ENCODE assay signal across 19 mouse cellular contexts in the genomic region with DNA sequence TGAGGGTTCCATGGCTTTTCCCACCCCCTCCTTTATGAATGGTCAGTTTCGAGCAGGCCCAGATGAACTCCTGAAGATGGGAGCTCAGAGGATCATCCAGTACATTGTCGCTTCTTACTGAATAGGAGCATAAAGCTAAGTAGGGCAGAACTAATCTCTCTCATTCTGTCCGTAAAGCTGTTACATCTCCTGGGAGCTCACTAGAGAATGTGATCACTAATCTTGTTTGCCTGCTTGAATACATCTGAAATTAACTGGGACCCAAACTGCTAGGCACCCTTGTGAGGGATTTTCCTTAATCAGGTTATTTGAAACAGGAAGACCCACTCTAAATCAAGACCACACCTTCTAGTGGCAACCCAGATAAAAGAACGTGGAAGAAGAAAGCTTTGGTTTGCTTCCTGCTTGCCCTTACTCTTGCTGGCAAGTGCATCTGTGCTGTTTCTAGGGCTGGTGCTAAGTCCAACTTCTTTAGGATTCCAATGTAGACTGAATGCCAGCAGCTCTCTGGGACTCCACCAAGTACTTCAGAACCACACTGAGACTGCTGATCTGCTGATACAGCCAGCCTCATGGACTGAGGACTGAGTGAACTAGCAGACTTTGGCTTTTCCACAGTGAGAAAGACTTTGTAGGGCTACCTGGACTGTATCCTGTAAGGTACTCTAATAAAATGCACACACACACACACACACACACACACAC. TPM values are rescaled to one million over a fixed set of nuclear protein-coding genes. Genes with fewer than 3 reads are reported as not detected.
DNase-seq lines count a peak whose midpoint lies in the region; ATAC-seq and TF ChIP-seq lines count a peak whose summit lies in the region.
"Had no signal": no experiment of that assay in that cellular context is flagged by ENCODE, and none has a peak within 500 bp of the region (broad histone marks: within the 10 kb centered on the region; RNA-seq: fewer than 3 reads in every experiment).

No protein-coding gene starts in this region.

- no peak for ATAC-seq in kidney, embryonic 14.5 days (ENCODE audit: low FRiP score, low TSS enrichment)
- ATAC-seq in intestine, embryonic 16.5 days, result no peak
- ATAC-seq: activated CD4-positive, CD25-positive, alpha-beta regulatory T cell, adult 4 months; forebrain, postnatal 0 days; Patski had no signal

- no peak for TF ChIP-seq POLR2A in brain, embryonic 14.5 days (IDR thresholded peaks at IDR 0.05; ENCODE audit: borderline replicate concordance, extremely low read depth, insufficient read depth, insufficient read length, poor library complexity, severe bottlenecking)

- peaks cover 6% of the 10 kb centered on the region for H3K4me1 ChIP-seq in kidney, embryonic 14.5 days (ENCODE audit: control insufficient read depth, insufficient read depth, low read length)
- peaks cover 8% of the 10 kb centered on the region for H3K4me1 ChIP-seq in intestine, embryonic 16.5 days (ENCODE audit: control insufficient read depth, insufficient read depth, low read length)

- peak; percentile 40 for DNase-seq in kidney, adult 11 months
- peak; percentile 28 to 54 for DNase-seq in kidney, postnatal 36 days
- DNase-seq in kidney, postnatal 10 days, result no peak
- peak; percentile 8 for DNase-seq in brain, embryonic 14.5 days (ENCODE audit: low read depth)
- DNase-seq in lung, postnatal 25 days (ENCODE audit: low spot score), result no peak
- DNase-seq: adrenal gland, postnatal 14 days; cerebellum, adult 18-20 months; cerebellum, adult 9-11 months; cerebellum, postnatal 36 days; forebrain, postnatal 0 days; gastrocnemius, postnatal 25 days had no signal

- no peak overlapping the region for H3K4me2 ChIP-seq in kidney, embryonic 14.5 days (replicated peaks; ENCODE audit: low read depth, low read length)
- no peak overlapping the region for H3K4me2 ChIP-seq in intestine, embryonic 16.5 days (ENCODE audit: low read depth, low read length)
- H3K4me2 ChIP-seq: embryonic facial prominence, embryonic 13.5 days; forebrain, embryonic 12.5 days; heart, embryonic 12.5 days had no signal

- WGBS in kidney, embryonic 14.5 days, result 67% methylated on average over 4 of the region's 4 CpGs
- 63% methylated on average over 4 of the region's 4 CpGs for WGBS in intestine, embryonic 16.5 days

- H3K9me3 ChIP-seq in kidney, embryonic 14.5 days (ENCODE audit: control insufficient read depth, low read length), result no peaks in the 10 kb centered on the region
- no peaks in the 10 kb centered on the region for H3K9me3 ChIP-seq in intestine, embryonic 16.5 days (ENCODE audit: control insufficient read depth, low read length)
- H3K9me3 ChIP-seq: embryonic facial prominence, embryonic 13.5 days; forebrain, embryonic 12.5 days; heart, embryonic 12.5 days; hindbrain, embryonic 10.5 days had no signal

- no peak overlapping the region for H3K27ac ChIP-seq in kidney, embryonic 14.5 days (ENCODE audit: low read depth, low read length)
- no peak overlapping the region for H3K27ac ChIP-seq in intestine, embryonic 16.5 days (ENCODE audit: low read length)
- H3K27ac ChIP-seq: embryonic facial prominence, embryonic 13.5 days; forebrain, embryonic 12.5 days; hindbrain, embryonic 10.5 days had no signal

- no peaks in the 10 kb centered on the region for H3K27me3 ChIP-seq in kidney, embryonic 14.5 days (ENCODE audit: control insufficient read depth, insufficient read depth, low read length)
- no peaks in the 10 kb centered on the region for H3K27me3 ChIP-seq in intestine, embryonic 16.5 days (replicated peaks; ENCODE audit: control insufficient read depth, insufficient read depth, low read length)
- H3K27me3 ChIP-seq: embryonic facial prominence, embryonic 13.5 days; heart, embryonic 12.5 days; Patski had no signal

- H3K4me3 ChIP-seq in kidney, embryonic 14.5 days (ENCODE audit: low read length), result no peak overlapping the region
- H3K4me3 ChIP-seq in intestine, embryonic 16.5 days (ENCODE audit: low read length), result no peak overlapping the region
- H3K4me3 ChIP-seq: embryonic facial prominence, embryonic 13.5 days; forebrain, embryonic 12.5 days; heart, embryonic 12.5 days; hindbrain, embryonic 10.5 days had no signal

- H3K36me3 ChIP-seq in kidney, embryonic 14.5 days (ENCODE audit: control insufficient read depth, insufficient read depth, low read length), result no peaks in the 10 kb centered on the region
- H3K36me3 ChIP-seq in intestine, embryonic 16.5 days (ENCODE audit: control insufficient read depth, insufficient read depth, low read length), result no peaks in the 10 kb centered on the region
- H3K36me3 ChIP-seq: embryonic facial prominence, embryonic 13.5 days; forebrain, embryonic 12.5 days; heart, embryonic 12.5 days; hindbrain, embryonic 10.5 days had no signal

- no peak for TF ChIP-seq CTCF in brain, embryonic 14.5 days (IDR thresholded peaks at IDR 0.05; ENCODE audit: borderline replicate concordance, extremely low read depth, insufficient read depth, insufficient read length)

- H3K9ac ChIP-seq in kidney, embryonic 14.5 days (ENCODE audit: low read depth, low read length), result no peak overlapping the region
- H3K9ac ChIP-seq in intestine, embryonic 16.5 days (ENCODE audit: low read depth, low read length), result no peak overlapping the region
- H3K9ac ChIP-seq: embryonic facial prominence, embryonic 13.5 days; forebrain, embryonic 12.5 days; forebrain, postnatal 0 days; heart, embryonic 12.5 days had no signal

RNA-seq across cellular contexts. Expression of a gene that starts 3.0 kb away (rescaled TPM):
- 34.3 and 35.8 TPM in 2 replicates for polyA plus RNA-seq in kidney, embryonic 14.5 days (2014; fragmentation: Nextera tagmentation; extraction: Ambion mirVana)
- 15.5 and 16.2 TPM in 2 replicates for polyA plus RNA-seq in brain, embryonic 14.5 days (2012; rRNA removed)
- polyA plus RNA-seq in intestine, embryonic 16.5 days (2015; fragmentation: Nextera tagmentation; extraction: Ambion mirVana), result 70.8 and 71.3 TPM in 2 replicates

RNA-seq across cellular contexts. Expression of a gene that starts 15.9 kb away (rescaled TPM):
- 45.3 and 78.4 TPM in 2 replicates for polyA plus RNA-seq in kidney, embryonic 14.5 days (2014; fragmentation: Nextera tagmentation; extraction: Ambion mirVana)
- 6.5 and 13.4 TPM in 2 replicates for polyA plus RNA-seq in brain, embryonic 14.5 days (2012; rRNA removed)
- 112 and 126 TPM in 2 replicates for polyA plus RNA-seq in intestine, embryonic 16.5 days (2015; fragmentation: Nextera tagmentation; extraction: Ambion mirVana)

RNA-seq across cellular contexts. Expression of a gene that starts 50.1 kb away (rescaled TPM):
- polyA plus RNA-seq in kidney, embryonic 14.5 days (2014; fragmentation: Nextera tagmentation; extraction: Ambion mirVana), result 5.2 and 8.2 TPM in 2 replicates
- polyA plus RNA-seq in brain, embryonic 14.5 days (2012; rRNA removed), result 9.9 and 13.0 TPM in 2 replicates
- 5.9 and 7.5 TPM in 2 replicates for polyA plus RNA-seq in intestine, embryonic 16.5 days (2015; fragmentation: Nextera tagmentation; extraction: Ambion mirVana)

RNA-seq across cellular contexts. Expression of a gene that starts 50.2 kb away (rescaled TPM):
- polyA plus RNA-seq in kidney, embryonic 14.5 days (2014; fragmentation: Nextera tagmentation; extraction: Ambion mirVana), result 13.7 and 21.5 TPM in 2 replicates
- polyA plus RNA-seq in brain, embryonic 14.5 days (2012; rRNA removed), result 10.2 TPM in 2 replicates
- polyA plus RNA-seq in intestine, embryonic 16.5 days (2015; fragmentation: Nextera tagmentation; extraction: Ambion mirVana), result 9.2 and 10.4 TPM in 2 replicates

RNA-seq across cellular contexts. Expression of a gene that starts 51.7 kb away (rescaled TPM):
- polyA plus RNA-seq in kidney, embryonic 14.5 days (2014; fragmentation: Nextera tagmentation; extraction: Ambion mirVana), result 72.8 and 72.9 TPM in 2 replicates
- 58.8 and 80.1 TPM in 2 replicates for polyA plus RNA-seq in brain, embryonic 14.5 days (2012; rRNA removed)
- 67.4 and 74.7 TPM in 2 replicates for polyA plus RNA-seq in intestine, embryonic 16.5 days (2015; fragmentation: Nextera tagmentation; extraction: Ambion mirVana)

Comparison
In these comparisons a context has a peak if more than half of its experiments do, and no peak if none do; other contexts are left out.
1. DNase-seq: peak in kidney, adult 11 months (single experiment), kidney, postnatal 36 days (2 of 2) and brain, embryonic 14.5 days (single experiment); none in kidney, postnatal 10 days (single experiment) and lung, postnatal 25 days (single experiment).